ENCODE assay signal across 13 mouse cellular contexts in genomic region chr2:68957831-68958230, GRCm38 (mm10).
DNase-seq lines count a peak whose midpoint lies in the region; ATAC-seq and TF ChIP-seq lines count a peak whose summit lies in the region.
"Had no signal": no experiment of that assay in that cellular context is flagged by ENCODE, and none has a peak within 500 bp of the region (broad histone marks: within the 10 kb centered on the region; RNA-seq: fewer than 3 reads in every experiment).

No protein-coding gene starts in this region.

- intact Hi-C loops in gastrocnemius, postnatal 36 days (cut with DNase I) = no loop called here

- no peaks in the 10 kb centered on the region for H3K9me3 ChIP-seq in forebrain, embryonic 15.5 days
- no peaks in the 10 kb centered on the region for H3K9me3 ChIP-seq in forebrain, embryonic 12.5 days
- H3K9me3 ChIP-seq in neural tube, embryonic 15.5 days (replicated peaks) = no peaks in the 10 kb centered on the region
- no peaks in the 10 kb centered on the region for H3K9me3 ChIP-seq in forebrain, postnatal 0 days (ENCODE audit: low read length)
- H3K9me3 ChIP-seq: midbrain, embryonic 12.5 days had no signal

- H3K36me3 ChIP-seq in forebrain, embryonic 15.5 days = no peaks in the 10 kb centered on the region
- no peaks in the 10 kb centered on the region for H3K36me3 ChIP-seq in forebrain, embryonic 12.5 days (replicated peaks)
- H3K36me3 ChIP-seq in neural tube, embryonic 15.5 days = no peaks in the 10 kb centered on the region
- H3K36me3 ChIP-seq in forebrain, postnatal 0 days (ENCODE audit: insufficient read depth) = no peaks in the 10 kb centered on the region
- H3K36me3 ChIP-seq: midbrain, embryonic 12.5 days had no signal

- 81% methylated on average over 7 of the region's 7 CpGs for WGBS in forebrain, embryonic 15.5 days
- 86% methylated on average over 7 of the region's 7 CpGs for WGBS in forebrain, embryonic 12.5 days
- 66% methylated on average over 7 of the region's 7 CpGs for WGBS in neural tube, embryonic 15.5 days
- 73% methylated on average over 7 of the region's 7 CpGs for WGBS in forebrain, postnatal 0 days

- H3K27ac ChIP-seq in forebrain, embryonic 15.5 days (replicated peaks) = 0 out of 2 replicates have a peak overlapping the region, but pooled peaks have one; percentile 8
- H3K27ac ChIP-seq in forebrain, embryonic 12.5 days = no peak overlapping the region
- H3K27ac ChIP-seq in neural tube, embryonic 15.5 days (replicated peaks) = peak overlapping the region; percentile 35; the same call in 1 of the 2 replicates
- H3K27ac ChIP-seq in forebrain, postnatal 0 days (ENCODE audit: low read depth, low read length) = peak overlapping the region; percentile 57
- H3K27ac ChIP-seq: midbrain, embryonic 12.5 days had no signal

- H3K4me3 ChIP-seq in forebrain, embryonic 15.5 days = no peak overlapping the region
- H3K4me3 ChIP-seq in forebrain, embryonic 12.5 days (replicated peaks) = no peak overlapping the region
- H3K4me3 ChIP-seq in neural tube, embryonic 15.5 days (replicated peaks) = no peak overlapping the region
- H3K4me3 ChIP-seq in forebrain, postnatal 0 days (ENCODE audit: low read depth, low read length) = no peak overlapping the region
- H3K4me3 ChIP-seq: midbrain, embryonic 12.5 days had no signal

- no peak for TF ChIP-seq CTCF in forebrain, postnatal 0 days (IDR thresholded peaks at IDR 0.05; ENCODE audit: low read depth)

- DNase-seq in neural tube, embryonic 10.5 days (ENCODE audit: extremely low spot score, low spot score) = no peak
- DNase-seq in forebrain, postnatal 0 days = no peak
- no peak for DNase-seq in kidney, postnatal 14 days
- DNase-seq in lung, postnatal 14 days = no peak
- DNase-seq in gastrocnemius, postnatal 36 days = no peak
- DNase-seq: B cell, adult 2 months; kidney, adult 11 months; lung, postnatal 10 days had no signal

- no peaks in the 10 kb centered on the region for H3K27me3 ChIP-seq in forebrain, embryonic 15.5 days
- H3K27me3 ChIP-seq in forebrain, embryonic 12.5 days = no peaks in the 10 kb centered on the region
- no peaks in the 10 kb centered on the region for H3K27me3 ChIP-seq in neural tube, embryonic 15.5 days (replicated peaks)
- H3K27me3 ChIP-seq in forebrain, postnatal 0 days (ENCODE audit: insufficient read depth, low read length) = no peaks in the 10 kb centered on the region
- H3K27me3 ChIP-seq: midbrain, embryonic 12.5 days had no signal

- ATAC-seq in forebrain, embryonic 15.5 days (replicated peaks) = peak; percentile 47; the same call in 1 of the 2 replicates
- ATAC-seq in forebrain, embryonic 12.5 days (ENCODE audit: low FRiP score) = no peak
- peak; percentile 36; the same call in 1 of the 2 replicates for ATAC-seq in neural tube, embryonic 15.5 days (ENCODE audit: low FRiP score)
- ATAC-seq in forebrain, postnatal 0 days = peak; percentile 47
- ATAC-seq: activated CD4-positive, CD25-positive, alpha-beta regulatory T cell, adult 4 months had no signal

- 0 out of 2 replicates have a peak, but pooled peaks cover 3% of the 10 kb centered on the region for H3K4me1 ChIP-seq in forebrain, embryonic 15.5 days
- H3K4me1 ChIP-seq in forebrain, embryonic 12.5 days = no peaks in the 10 kb centered on the region
- H3K4me1 ChIP-seq in neural tube, embryonic 15.5 days = peaks cover 9% of the 10 kb centered on the region; the same call in 1 of the 2 replicates
- no peaks in the 10 kb centered on the region for H3K4me1 ChIP-seq in forebrain, postnatal 0 days (ENCODE audit: insufficient read depth)
- H3K4me1 ChIP-seq: midbrain, embryonic 12.5 days had no signal

- no peak overlapping the region for H3K9ac ChIP-seq in forebrain, embryonic 15.5 days (replicated peaks)
- no peak overlapping the region for H3K9ac ChIP-seq in forebrain, embryonic 12.5 days
- no peak overlapping the region for H3K9ac ChIP-seq in neural tube, embryonic 15.5 days (replicated peaks)
- no peak overlapping the region for H3K9ac ChIP-seq in forebrain, postnatal 0 days
- H3K9ac ChIP-seq: midbrain, embryonic 12.5 days had no signal

- H3K4me2 ChIP-seq in forebrain, embryonic 15.5 days (replicated peaks) = no peak overlapping the region
- no peak overlapping the region for H3K4me2 ChIP-seq in forebrain, embryonic 12.5 days
- no peak overlapping the region for H3K4me2 ChIP-seq in neural tube, embryonic 15.5 days
- H3K4me2 ChIP-seq in forebrain, postnatal 0 days (ENCODE audit: low read depth) = no peak overlapping the region
- H3K4me2 ChIP-seq: midbrain, embryonic 12.5 days had no signal
